Mouse (Mus musculus) activated CD4-positive, CD25-positive, alpha-beta regulatory T cell, adult 4 months (primary cell): Measurements from ENCODE around the gene Prkx. TPM values are rescaled to one million over a fixed set of nuclear protein-coding genes. Genes with fewer than 3 reads are reported as not detected.

Experiments used
- polyA plus RNA-seq, 2 experiments: library from polyadenylated mRNA; unstranded; fragments of 100-300 nt; shearing (Covaris generic); gene quantifications; one replicate each; pipeline ENCODE4 v1.2.1; 2017

Gene Prkx
- polyA plus RNA-seq, 2 experiments from 2014 or later = 32.3 to 40.0 TPM

Other genes with a start within 250 kb of the Prkx start
- gene Pbsn, start 57.3 kb upstream of the Prkx start, polyA plus RNA-seq = not detected
- gene Gm14744, start 68.5 kb upstream of the Prkx start, polyA plus RNA-seq = not detected
- gene 5430402E10Rik, start 128.8 kb upstream of the Prkx start, polyA plus RNA-seq = not detected